Mouse (Mus musculus): Measurements from ENCODE around the gene B4galt5. TPM values are rescaled to one million over a fixed set of nuclear protein-coding genes. Genes with fewer than 3 reads are reported as not detected.
A peak's percentile ranks its signal among the peaks of the same experiment; 100 is the strongest.

Gene B4galt5
- total and polyA plus RNA-seq, 3 experiments, result 4.6 to 34.4 (median 6.5) TPM

GRCm38 (mm10) chr2:167314491-167314890 lies 34.5 kb downstream of the B4galt5 start:
- Histone ChIP-seq H3K27me3 (ENCODE audit: control insufficient read depth in 1 of 2, insufficient read depth in 2 of 2, low read length in 2 of 2) (no peaks in the 10 kb centered on the region), H3K9ac (ENCODE audit: control insufficient read depth, low read depth, low read length, poor library complexity, severe bottlenecking) (no peak overlapping the region), H3K4me3 (ENCODE audit: control insufficient read depth in 1 of 2, insufficient read depth in 1 of 2, low read depth in 2 of 2, low read length in 2 of 2) (no peak overlapping the region), H3K9me3 (replicated peaks; ENCODE audit: insufficient read depth, low read length) (no peaks in the 10 kb centered on the region), H3K27ac (ENCODE audit: control insufficient read depth, low read depth, low read length) (no peak overlapping the region), H3K79me2 (ENCODE audit: control insufficient read depth, insufficient read depth, low read length, poor library complexity) (no peaks in the 10 kb centered on the region), H3K36me3 (ENCODE audit: control insufficient read depth in 1 of 2, insufficient read depth in 2 of 2, low read length in 2 of 2) (peaks cover 0 to 6% of the 10 kb centered on the region in 2 experiments; a peak in 2 of 4 replicates), H3K4me1 (ENCODE audit: control insufficient read depth in 1 of 2, insufficient read depth in 2 of 2, low read length in 2 of 2) (peaks cover 0 to 20% of the 10 kb centered on the region in 2 experiments; a peak in 3 of 4 replicates)
- no peak for DNase-seq (ENCODE audit: low read depth, low spot score)
- no peak for TF ChIP-seq NRF1 (IDR thresholded peaks at IDR 0.05; ENCODE audit: insufficient read depth, low read depth, low read length, poor library complexity, severe bottlenecking)
- TF ChIP-seq RCOR1 (IDR thresholded peaks at IDR 0.05; ENCODE audit: low read depth, low read length), result no peak
- TF ChIP-seq SIN3A (IDR thresholded peaks at IDR 0.05; ENCODE audit: low read length), result no peak
- TF ChIP-seq MYB (IDR thresholded peaks at IDR 0.05; ENCODE audit: low read depth, low read length), result no peak
- no peak for TF ChIP-seq MAFK (IDR thresholded peaks at IDR 0.05; ENCODE audit: borderline replicate concordance, low read depth, low read length)

GRCm38 (mm10) chr2:167313501-167314326 lies 35.3 kb downstream of the B4galt5 start:
- Histone ChIP-seq H3K9me3 (replicated peaks; ENCODE audit: insufficient read depth, low read length) (no peaks in the 10 kb centered on the region), H3K9ac (ENCODE audit: control insufficient read depth, low read depth, low read length, poor library complexity, severe bottlenecking) (no peak overlapping the region), H3K27me3 (ENCODE audit: control insufficient read depth in 1 of 2, insufficient read depth in 2 of 2, low read length in 2 of 2) (no peaks in the 10 kb centered on the region), H3K4me3 (ENCODE audit: control insufficient read depth in 1 of 2, insufficient read depth in 1 of 2, low read depth in 2 of 2, low read length in 2 of 2) (no peak overlapping the region), H3K4me1 (ENCODE audit: control insufficient read depth in 1 of 2, insufficient read depth in 2 of 2, low read length in 2 of 2) (peaks cover 0 to 20% of the 10 kb centered on the region in 2 experiments; a peak in 3 of 4 replicates), H3K36me3 (ENCODE audit: control insufficient read depth in 1 of 2, insufficient read depth in 2 of 2, low read length in 2 of 2) (peaks cover 0 to 6% of the 10 kb centered on the region in 2 experiments; a peak in 2 of 4 replicates), H3K27ac (ENCODE audit: control insufficient read depth, low read depth, low read length) (peak overlapping the region; percentile 29), H3K79me2 (ENCODE audit: control insufficient read depth, insufficient read depth, low read length, poor library complexity) (no peaks in the 10 kb centered on the region)
- TF ChIP-seq CHD2 (IDR thresholded peaks at IDR 0.05; ENCODE audit: low read length) (no peak), SIN3A (IDR thresholded peaks at IDR 0.05; ENCODE audit: low read length) (peak; percentile 71), GABPA (IDR thresholded peaks at IDR 0.05; ENCODE audit: low read depth, low read length) (no peak), USF1 (IDR thresholded peaks at IDR 0.05; ENCODE audit: low read depth, low read length) (peak; percentile 94), RAD21 (IDR thresholded peaks at IDR 0.05; ENCODE audit: low read depth, low read length) (no peak), BHLHE40 (IDR thresholded peaks at IDR 0.05; ENCODE audit: borderline replicate concordance, low read depth, low read length) (peak; percentile 83; the same call in 1 of the 2 replicates), MAX (IDR thresholded peaks at IDR 0.05; ENCODE audit: low read length) (peak; percentile 93), MAZ (IDR thresholded peaks at IDR 0.05; ENCODE audit: low read depth, low read length) (no peak), TBP (IDR thresholded peaks at IDR 0.05; ENCODE audit: low read depth, low read length) (no peak), ETS1 (IDR thresholded peaks at IDR 0.05; ENCODE audit: low read depth, low read length) (peak; percentile 62), GATA1 (IDR thresholded peaks at IDR 0.05; ENCODE audit: low read depth, low read length) (no peak), MYB (IDR thresholded peaks at IDR 0.05; ENCODE audit: low read depth, low read length) (no peak), POLR2AphosphoS2 (IDR thresholded peaks at IDR 0.05; ENCODE audit: low read length) (no peak), CHD1 (IDR thresholded peaks at IDR 0.05; ENCODE audit: low read depth, low read length) (no peak), MYC (IDR thresholded peaks at IDR 0.05; ENCODE audit: low read depth, low read length) (peak; percentile 85), TCF12 (IDR thresholded peaks at IDR 0.05; ENCODE audit: low read depth, low read length) (no peak), MXI1 (IDR thresholded peaks at IDR 0.05; ENCODE audit: low read depth, low read length) (peak; percentile 90), NRF1 (IDR thresholded peaks at IDR 0.05; ENCODE audit: insufficient read depth, low read depth, low read length, poor library complexity, severe bottlenecking) (no peak), RCOR1 (IDR thresholded peaks at IDR 0.05; ENCODE audit: low read depth, low read length) (0 out of 2 replicates have a peak, but pooled peaks have one; percentile 45), CTCF (IDR thresholded peaks at IDR 0.05 in 2 of 3, conservative IDR thresholded peaks at IDR 0.05 in 1 of 3; ENCODE audit: control insufficient read depth in 1 of 3, insufficient read depth in 1 of 3, low read depth in 2 of 3, low read length in 3 of 3, poor library complexity in 1 of 3, severe bottlenecking in 1 of 3) (no peak), ELF1 (IDR thresholded peaks at IDR 0.05; ENCODE audit: low read depth, low read length) (no peak), EP300 (IDR thresholded peaks at IDR 0.05; ENCODE audit: low read depth in 1 of 2, low read length in 2 of 2) (peak in 1 of 2 experiments; percentile 34; a peak in 1 of 4 replicates), USF2 (IDR thresholded peaks at IDR 0.05; ENCODE audit: borderline replicate concordance in 1 of 2, insufficient read depth in 1 of 2, low read depth in 1 of 2, low read length in 2 of 2) (peak; percentile 69 to 82; a peak in 3 of 4 replicates)
- DNase-seq (ENCODE audit: low read depth, low spot score), result peak; percentile 93
